Mouse (Mus musculus): ENCODE measurements at regions not wholly inside any gene's neighbourhood (a gene's known extent, or its start where the extent isn't known, plus 50 kb on each side); places are given as distances from the start of the nearest gene placed in this dataset.

DNA sequence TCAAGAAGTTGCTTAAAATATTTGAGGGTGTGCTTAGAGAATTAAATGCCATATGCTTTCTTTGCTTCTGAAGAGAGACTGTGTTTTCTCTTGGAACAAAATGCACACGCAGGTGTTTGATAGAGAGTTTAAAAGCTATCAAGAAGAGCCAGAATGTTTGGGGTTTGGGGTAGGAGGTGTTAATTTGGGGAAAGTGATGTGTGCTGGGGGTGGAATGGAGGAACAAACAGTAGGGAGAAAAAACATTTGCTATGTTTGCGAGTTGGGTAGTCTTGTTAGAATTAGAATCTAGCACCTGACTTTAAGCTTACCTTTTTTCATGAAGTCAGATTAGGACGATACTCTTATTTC is 1248.9 kb upstream of the Zeb2 start:
- no peak for ATAC-seq (ENCODE audit: insufficient number of reproducible peaks, low FRiP score, low TSS enrichment)

DNA sequence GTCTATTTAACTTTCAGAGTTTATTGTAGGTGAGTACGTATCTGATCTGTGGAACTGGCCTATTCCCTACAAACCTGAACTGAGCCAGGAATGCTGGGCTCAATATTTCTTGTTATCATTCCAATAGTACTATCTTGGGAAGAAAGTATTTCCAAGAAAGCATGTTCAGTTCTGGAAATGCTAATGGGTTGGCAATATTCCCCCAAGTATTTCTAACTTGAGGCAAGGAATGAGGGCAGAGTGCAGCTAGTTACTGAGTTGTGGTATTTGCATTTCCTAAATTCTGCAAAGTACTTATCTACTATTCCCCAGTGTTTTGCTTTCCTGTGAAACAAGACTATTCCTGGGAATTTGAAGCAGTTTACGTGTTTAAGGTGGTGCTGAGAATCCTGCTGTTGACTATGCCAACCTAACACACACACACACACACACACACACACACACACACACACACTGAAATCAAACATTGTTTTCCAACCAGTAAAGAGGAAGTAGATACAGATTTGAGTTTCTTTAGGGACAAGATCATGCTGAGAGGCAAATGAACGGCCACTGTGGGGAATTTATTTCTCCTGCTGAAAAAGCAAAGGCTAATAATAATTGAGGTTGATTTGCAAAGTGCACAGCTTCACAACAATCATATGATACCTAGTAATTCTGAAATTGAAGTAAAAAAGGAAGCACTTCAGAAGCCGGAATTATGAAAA is 1248.4 kb upstream of the Zeb2 start:
- ATAC-seq (ENCODE audit: insufficient number of reproducible peaks, low FRiP score, low TSS enrichment) = no peak

DNA sequence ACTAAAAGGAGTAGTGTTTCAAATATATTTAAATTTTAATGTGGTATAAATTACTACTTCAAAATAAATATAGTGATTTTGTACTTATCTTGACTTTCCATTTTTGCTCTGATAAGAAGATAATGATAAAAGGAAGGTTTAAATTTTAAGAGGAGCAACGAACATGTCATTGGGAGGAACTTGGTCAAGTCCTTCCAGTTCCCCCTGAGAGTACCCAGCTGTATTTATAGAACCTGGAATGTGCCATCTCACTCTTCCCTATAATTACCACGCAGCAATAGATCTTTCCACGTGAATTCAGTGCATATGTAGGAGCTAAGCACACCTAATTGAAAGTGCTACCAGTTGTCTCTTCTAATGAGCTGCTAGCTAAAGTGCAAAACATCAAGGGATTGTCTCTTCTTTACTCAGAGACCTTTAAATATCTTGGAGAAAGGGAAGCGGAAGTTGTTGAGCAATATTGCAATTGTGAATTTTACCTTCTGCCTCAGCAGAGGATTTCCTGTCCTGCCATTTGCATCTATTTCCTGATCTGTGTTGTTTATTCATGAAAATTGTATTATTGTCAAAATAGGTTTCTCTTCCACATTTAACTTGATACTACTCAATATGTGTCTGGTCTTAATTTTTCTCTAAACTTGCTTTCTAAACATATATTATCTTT is 1243.0 kb upstream of the Zeb2 start:
- no peak for ATAC-seq (ENCODE audit: insufficient number of reproducible peaks, low FRiP score, low TSS enrichment)

DNA sequence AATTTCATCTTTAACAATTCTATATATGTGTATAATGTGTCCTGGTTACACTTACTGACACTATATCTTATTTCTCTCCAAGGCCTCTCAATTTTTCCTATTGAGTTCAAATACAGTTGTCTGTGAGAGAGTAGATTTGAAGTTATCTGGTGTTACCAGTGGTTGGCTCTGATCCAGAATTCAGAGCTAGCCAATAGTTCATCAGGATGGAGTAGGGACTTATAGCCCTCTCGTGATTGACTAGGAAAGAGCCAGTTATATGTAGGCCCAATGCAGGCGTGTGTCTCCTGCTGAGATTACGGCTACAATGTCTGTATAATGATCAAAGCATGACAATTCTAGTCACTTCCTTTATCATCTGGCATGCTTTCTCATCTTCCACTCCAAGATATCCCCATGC is 1241.0 kb upstream of the Zeb2 start:
- no peak for ATAC-seq (ENCODE audit: insufficient number of reproducible peaks, low FRiP score, low TSS enrichment)

DNA sequence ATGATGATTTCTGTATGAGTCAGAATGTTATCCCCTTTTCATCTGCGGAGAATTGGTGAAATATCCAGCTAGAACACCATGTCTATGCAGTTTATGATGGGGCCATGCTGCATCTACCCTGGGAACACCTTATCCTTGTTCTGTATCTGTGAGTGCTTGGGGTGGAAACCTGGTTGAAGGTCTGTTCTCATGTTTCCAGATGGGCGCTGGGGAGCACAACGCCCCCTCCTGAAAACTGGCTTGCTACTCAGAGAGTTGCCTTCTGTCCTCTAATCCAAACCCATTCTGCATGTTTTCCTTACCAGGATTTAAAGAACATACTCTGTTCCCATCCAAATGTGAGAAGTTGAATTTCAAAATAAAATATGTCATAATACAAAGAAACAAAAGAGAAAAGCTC is 1239.5 kb upstream of the Zeb2 start:
- ATAC-seq (ENCODE audit: insufficient number of reproducible peaks, low FRiP score, low TSS enrichment) = no peak

DNA sequence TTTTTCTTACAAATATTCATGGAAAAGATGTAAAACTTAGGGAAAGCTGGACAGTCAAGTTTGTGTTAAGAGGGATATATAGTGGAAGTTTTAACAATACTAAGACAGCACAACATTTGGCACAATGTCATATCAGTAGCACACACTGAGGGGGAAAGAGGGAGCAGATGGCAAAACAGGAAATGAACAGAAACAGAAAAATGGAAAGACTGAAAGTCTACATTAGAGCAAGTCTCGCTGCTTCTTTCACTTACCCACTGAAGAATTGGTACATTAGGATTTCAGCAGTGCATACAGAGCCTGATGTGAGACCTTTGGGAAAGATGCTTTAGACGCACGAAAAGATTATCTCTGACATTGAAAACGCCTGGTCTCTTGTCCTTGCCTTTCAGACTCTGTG is 1223.5 kb upstream of the Zeb2 start:
- ATAC-seq (ENCODE audit: insufficient number of reproducible peaks, low FRiP score, low TSS enrichment) = no peak

DNA sequence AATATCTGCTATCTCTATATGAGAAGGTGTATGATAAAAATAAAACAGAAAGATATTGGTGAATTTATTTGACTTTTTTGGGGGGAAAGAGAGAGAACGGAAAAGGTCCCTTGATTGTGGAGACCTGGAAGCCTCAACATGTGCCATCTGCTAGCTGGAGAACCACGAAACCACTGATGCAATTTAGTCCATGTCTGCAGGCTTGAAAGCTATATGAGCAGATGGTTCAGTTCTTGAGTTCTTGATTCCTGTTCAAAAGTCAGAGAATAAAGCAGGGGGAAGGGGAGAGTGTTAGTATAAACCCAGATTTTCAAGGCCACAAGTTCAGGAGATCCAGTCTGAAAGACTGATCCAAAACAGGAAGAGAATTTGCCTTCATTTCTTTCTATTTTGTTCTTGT is 1199.5 kb upstream of the Zeb2 start:
- ATAC-seq (ENCODE audit: insufficient number of reproducible peaks, low FRiP score, low TSS enrichment) = peak; percentile 68; the same call in 1 of the 2 replicates

DNA sequence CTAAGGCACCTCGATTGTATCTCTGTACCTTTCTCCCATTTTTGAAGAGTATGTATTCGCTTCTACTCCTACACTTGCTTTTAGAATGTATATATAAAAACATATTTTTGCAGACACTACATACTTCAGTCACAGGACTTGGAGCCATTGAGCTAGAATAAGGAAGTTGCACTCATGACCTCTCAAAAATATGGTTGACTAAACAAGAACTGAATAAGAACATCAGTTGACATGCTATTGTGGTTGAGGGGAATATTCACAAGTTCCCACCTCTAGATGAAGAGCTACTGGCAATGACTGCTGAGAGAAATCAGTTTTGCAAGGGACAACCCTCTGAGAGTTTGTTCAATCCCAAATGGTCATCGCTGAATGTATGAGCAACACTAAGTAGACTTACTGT is 1198.0 kb upstream of the Zeb2 start:
- no peak for ATAC-seq (ENCODE audit: insufficient number of reproducible peaks, low FRiP score, low TSS enrichment)

DNA sequence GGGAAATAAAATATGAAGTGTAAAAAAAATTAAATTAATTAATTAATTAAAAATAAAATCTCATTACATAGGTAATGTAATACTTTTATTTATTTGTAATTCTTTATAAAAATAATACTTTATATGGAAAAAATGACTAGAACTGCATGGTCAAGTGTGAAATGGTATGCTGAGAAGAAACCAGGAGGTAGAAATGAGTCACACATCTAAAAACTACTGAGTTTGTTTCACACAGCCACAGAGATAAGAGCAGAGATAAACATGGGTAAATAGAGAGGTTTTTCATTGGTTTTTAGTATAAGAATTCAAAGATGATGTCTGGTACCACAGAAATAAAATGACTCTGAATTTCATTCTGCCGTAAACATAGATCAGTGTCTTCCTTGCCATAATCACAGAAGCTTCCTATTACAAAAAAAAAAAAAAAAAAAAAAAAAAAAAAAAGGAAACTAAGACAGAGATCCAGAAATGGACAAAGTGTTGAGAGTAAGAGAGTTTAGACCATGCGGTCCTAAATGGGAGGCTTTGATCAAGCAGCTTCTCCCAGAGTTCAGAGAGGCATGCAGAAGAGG is 1190.5 kb upstream of the Zeb2 start:
- no peak for ATAC-seq (ENCODE audit: insufficient number of reproducible peaks, low FRiP score, low TSS enrichment)

DNA sequence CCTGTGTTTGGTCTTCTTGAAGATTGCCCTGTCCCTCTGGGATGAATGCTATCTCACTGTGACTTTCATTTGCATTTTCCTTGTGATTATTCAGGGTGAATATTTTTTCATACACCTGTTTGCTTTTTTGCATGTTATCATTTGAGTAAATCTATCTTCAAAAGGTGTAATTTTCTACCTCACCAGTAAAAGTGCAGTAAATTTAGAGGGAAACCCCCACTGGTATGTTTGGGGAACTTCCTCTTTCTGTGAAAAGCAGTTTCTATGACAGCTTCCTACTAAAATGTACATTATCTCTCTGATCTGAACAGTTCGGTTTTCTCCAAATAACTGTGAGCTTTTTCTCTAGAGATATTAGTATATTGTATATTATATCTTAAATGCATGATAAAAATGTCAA is 1185.4 kb upstream of the Zeb2 start:
- no peak for ATAC-seq (ENCODE audit: insufficient number of reproducible peaks, low FRiP score, low TSS enrichment)

DNA sequence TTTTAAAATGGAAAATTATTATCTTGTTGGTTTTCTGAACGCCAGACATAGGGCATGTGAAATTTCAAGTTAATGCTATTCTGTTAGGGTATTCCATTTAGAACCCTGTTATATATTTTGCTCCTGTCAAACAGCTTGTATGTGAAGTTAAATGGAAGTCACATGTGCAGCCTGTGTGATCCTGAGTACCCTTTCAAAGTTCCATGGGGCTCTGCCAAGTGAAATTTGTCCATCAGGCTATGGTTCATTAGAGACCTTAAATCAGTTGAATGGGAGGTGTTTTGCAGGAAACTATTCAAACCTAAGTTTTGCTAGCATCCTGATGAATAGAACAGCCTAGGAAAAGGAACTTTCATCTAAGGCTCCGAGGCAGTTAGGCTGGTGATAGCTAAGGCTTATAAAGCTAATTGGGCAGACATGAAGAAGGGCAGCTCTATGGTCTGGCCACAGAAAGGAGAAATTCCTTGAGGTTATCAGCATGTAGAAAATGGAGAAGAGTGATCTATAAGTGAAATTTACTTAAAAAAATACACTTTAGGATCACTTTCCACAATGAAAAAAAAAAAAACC is 1180.2 kb upstream of the Zeb2 start:
- ATAC-seq (ENCODE audit: insufficient number of reproducible peaks, low FRiP score, low TSS enrichment) = no peak

DNA sequence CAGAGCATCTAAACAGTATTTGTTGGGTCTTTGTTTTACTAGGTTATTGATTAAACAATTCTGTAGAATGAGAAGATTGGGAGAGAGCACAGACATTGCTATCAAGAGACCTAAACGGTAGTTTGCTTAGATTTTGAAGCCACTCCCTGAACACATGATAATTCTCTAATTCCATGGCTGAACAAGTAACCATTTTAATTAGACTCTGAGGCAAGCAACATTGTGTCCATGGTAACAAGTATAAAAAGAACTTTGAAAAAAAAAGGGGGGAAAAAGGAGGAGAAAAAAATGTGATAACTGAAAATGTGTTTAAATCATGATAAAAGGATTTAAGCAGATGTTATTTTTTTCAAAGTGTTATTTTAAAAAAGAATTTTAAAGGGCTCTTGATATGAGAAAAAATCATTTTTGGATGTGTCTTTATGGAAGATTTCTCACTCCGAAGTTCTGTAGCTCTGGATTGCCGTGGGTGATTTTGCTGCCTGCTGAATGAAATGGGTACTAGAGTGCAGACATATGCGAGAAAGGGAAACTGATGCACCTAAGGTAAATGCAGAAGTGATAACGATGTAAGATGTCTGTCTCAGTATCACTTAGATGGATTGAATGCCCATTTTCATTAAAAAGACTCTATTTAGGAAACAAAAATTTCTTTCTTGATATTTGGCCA is 1166.9 kb upstream of the Zeb2 start:
- no peak for ATAC-seq (ENCODE audit: insufficient number of reproducible peaks, low FRiP score, low TSS enrichment)

DNA sequence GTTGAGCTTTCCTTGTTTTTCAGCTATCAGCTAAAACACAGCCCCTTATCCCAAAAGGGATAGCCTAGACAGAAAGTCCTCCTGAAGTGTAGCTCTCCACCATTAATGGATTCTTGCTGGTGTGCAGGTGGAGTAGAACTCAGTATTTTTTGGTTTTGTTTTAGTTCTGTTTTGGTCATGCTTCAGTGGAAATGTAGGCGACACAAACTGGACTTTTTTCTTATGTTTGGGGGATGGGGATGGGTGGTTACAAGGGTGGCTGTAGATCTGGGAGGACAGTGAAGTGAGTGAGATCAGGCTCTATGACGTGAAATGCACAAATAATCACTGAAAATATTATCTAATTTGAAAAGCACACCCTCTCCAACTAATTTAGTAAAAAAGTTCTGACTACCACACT is 1163.6 kb upstream of the Zeb2 start:
- ATAC-seq (ENCODE audit: insufficient number of reproducible peaks, low FRiP score, low TSS enrichment) = no peak

DNA sequence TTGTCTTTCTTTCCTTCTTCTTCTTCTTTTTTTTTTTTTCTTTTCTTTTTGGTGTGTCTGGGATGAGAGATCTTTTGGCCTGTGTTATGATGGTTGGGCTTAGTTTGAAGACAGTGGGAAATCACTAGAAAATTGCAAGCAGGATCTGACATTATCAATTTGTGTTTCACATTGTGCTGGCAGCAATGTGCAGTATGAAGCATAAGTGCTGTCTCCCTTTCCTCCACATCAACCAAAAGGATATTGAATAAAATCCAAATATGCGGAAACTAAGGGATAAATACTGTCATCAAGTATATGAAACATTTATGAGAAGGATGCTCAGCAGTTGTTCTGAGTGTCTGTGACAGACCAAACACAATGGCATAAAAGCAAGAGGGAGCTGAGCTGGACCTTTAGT is 1144.4 kb upstream of the Zeb2 start:
- ATAC-seq (ENCODE audit: insufficient number of reproducible peaks, low FRiP score, low TSS enrichment) = no peak

DNA sequence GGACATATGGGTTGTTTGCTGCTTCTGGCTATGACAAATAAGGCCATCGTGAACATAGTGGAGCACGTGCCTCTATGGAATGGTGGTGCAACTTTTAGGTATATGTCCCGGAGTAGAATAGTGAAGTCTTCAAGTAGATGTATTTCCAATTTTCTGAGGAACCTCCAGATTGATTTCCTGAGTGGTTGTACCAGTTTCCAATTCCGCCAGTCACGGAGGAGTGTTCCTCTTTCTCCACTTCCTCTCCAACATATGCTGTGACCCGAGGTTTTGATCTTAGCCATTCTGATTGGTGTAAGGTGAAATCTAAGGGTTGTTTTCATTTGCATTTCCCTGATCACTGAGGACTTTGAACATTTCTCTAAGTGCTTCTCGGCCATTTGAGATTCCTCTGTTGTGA is 1134.4 kb upstream of the Zeb2 start:
- no peak for ATAC-seq (ENCODE audit: insufficient number of reproducible peaks, low FRiP score, low TSS enrichment)

DNA sequence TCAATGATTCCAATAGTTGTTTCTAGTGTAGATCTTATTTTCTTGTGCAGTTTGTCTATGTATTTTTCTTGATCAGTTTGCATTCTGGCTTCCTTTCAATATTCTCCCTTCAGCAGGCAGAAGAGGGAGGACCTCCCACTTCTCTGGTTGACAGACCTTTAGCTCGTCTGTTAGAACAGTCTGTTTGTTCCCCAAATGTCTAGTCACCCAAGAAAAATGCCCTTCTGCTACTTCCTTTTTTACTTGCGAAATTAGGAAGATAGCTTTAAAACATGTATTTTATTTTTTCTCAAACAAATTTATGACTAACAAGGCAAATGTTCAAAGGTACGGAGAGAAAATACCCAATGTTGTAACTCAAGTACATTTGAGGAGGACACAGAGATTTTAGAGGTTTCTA is 1128.5 kb upstream of the Zeb2 start:
- ATAC-seq (ENCODE audit: insufficient number of reproducible peaks, low FRiP score, low TSS enrichment) = no peak

DNA sequence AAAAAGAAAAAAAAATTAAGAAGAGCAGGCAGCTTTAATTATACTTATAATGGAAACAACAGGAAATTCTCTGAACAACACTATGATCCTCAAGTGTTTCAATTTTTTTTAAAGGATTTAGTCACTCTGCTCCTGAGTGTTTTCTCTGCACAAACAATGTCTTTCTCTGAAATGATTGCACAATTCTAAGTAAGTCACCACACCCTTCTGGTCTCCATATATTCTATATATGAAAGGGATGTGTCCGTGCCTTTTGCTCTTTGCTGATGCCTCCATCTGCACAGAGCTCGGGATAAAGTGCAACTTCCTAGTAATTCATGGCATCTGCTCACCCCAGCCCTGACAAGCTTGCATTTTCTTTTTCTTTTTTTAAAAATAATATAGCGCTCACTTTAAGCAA is 1127.5 kb upstream of the Zeb2 start:
- ATAC-seq (ENCODE audit: insufficient number of reproducible peaks, low FRiP score, low TSS enrichment) = no peak

DNA sequence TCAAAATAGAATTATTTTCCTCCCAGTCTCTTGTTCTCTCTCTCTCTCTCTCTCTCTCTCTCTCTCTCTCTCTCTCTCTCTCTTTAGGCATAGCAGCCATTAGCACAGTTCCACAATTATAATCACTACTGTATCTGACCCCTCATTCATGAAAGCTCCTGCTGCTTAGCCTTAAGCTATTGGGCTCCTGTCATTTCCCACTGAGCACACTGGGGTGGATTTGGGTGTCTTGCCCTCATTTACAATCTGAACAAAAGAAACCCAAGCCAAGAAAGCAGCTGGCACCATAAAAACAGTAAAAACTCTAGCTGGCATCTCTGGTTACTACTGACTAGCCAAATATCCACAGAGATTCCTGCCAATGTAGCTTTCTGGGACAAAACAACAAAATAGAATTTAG is 1125.6 kb upstream of the Zeb2 start:
- ATAC-seq (ENCODE audit: insufficient number of reproducible peaks, low FRiP score, low TSS enrichment) = 0 out of 2 replicates have a peak, but pooled peaks have one; percentile 61

DNA sequence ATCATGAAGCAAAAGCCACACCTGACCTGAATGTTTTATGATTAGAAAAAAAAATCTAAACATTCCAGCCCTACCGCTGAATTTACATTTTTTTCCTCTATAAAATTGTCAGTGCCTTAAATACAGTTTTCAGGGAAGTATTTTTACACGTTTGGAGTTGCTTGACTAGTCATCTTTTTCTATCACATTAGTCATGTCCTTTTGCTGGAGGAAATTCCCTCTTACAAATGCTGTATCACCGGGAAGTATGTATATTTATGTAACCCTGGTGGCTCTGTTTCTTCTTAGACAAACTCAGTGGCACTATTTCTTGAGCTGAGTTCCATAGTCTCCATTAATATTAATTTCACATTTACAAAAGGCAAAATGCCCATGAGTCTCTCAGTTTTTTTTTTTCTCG is 1122.7 kb upstream of the Zeb2 start:
- no peak for ATAC-seq (ENCODE audit: insufficient number of reproducible peaks, low FRiP score, low TSS enrichment)

DNA sequence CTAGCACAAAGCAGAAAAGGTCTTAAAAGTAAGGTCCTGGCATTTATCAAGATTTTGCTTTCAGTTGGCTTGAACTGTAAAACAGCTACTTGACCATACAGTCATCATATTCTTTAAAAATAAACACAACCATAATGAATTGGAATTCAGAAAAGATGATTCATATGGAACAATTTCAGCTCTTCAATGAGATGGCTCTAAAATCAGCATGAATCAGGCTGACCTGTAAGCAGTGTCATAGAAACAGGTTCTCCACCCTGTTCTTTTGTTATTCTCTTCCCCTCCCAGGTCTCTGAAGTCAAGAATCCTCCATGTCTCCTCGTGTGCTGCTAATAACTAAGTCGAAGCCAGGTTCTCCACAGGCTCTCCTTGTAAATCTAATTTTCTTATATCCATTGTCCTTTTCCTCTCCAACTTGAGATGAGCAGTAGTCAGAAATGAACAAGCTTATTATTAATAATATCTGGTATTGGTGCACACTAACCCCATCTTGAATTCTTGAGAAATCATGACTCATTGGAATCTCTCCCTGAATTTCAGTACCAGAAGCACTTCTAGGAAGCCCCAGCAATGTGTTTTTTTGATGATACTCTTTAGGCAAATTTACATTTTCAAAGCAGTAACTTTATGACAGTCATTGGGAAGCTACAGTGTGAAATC is 1113.7 kb upstream of the Zeb2 start:
- ATAC-seq (ENCODE audit: insufficient number of reproducible peaks, low FRiP score, low TSS enrichment) = no peak
